Mouse (Mus musculus): ENCODE data around the gene Arid1b.

GRCm38 (mm10) chr17:5000001-5000400 lies 5.9 kb downstream of the Arid1b start:
- no peak for TF ChIP-seq CTCF (IDR thresholded peaks at IDR 0.05; ENCODE audit: low read depth)
- no peak for TF ChIP-seq EP300 (IDR thresholded peaks at IDR 0.05; ENCODE audit: low read depth)

Measured in liver, postnatal 0 days (tissue).